Mouse (Mus musculus) duodenum, adult 2 months (tissue): ENCODE results near the gene B3gnt9. TPM values are rescaled to one million over a fixed set of nuclear protein-coding genes. Genes with fewer than 3 reads are reported as not detected.

Source experiments
- polyA plus RNA-seq: library from polyadenylated mRNA; depleted of rRNA; stranded (reverse); fragments of >200 nt; gene quantifications from 2 replicates; pipeline ENCODE4 v1.2.3, GENCODE M21; 2012; ENCODE audit warnings: low replicate concordance; rRNA removed

B3gnt9 gene
- 9.6 and 16.2 TPM in 2 replicates for polyA plus RNA-seq

DNA sequence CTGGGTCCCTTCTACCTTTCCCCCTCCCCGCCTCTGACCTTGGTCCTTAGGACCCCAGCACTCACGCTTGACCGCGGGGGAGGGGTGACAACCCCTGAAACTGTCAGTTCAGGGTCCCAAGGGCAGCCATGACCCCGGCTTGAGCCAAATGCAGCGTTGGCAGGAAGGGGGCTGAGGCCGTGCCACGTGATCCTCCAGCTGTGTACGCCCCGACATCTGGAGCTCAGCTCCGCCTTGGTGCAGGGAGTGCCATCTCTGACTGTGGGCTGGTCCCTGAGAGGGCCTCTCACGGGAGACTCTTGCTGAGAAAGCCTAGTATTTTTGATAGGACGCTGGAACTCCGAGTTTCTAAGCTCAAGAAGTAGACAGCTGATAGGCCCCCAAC is at the start of gene B3gnt9:
B3gnt9 (minus strand) TSS at position 188 of the 385 bp plus-strand sequence.

DNA sequence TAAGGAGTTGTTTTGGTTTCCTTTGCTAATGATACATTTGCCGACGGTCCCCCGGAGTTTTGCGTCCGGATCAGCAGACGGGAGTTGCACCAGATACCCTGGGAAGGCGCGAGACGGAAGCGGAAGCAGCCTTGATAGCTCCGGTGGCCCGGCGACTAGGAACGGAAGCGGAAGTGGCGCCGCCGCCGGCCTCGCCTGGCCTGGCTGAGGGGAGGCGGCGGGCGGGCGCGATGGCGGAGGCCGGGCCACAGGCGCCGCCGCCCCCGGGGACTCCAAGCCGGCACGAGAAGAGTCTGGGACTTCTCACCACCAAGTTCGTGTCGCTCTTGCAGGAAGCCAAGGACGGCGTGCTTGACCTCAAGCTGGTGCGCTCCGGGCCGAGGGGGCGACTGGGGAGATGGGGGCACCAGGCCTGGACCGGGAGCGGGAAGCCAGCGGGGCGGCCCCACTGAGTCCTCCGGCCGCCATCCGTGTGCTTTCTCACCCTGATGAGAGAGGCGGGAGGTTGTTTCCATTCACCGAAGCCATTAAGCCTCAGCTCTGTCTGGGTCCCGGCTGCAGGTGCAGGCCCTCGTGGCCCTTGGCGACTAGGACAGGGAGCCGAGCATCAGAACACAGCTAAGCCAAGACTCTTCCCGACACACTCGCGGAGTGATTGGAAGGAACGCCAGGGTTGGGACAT is 42.7 kb upstream of the B3gnt9 start, which contains the start of gene E2f4:
E2f4 (plus strand) TSS at position 153 of the 682 bp plus-strand sequence.

DNA sequence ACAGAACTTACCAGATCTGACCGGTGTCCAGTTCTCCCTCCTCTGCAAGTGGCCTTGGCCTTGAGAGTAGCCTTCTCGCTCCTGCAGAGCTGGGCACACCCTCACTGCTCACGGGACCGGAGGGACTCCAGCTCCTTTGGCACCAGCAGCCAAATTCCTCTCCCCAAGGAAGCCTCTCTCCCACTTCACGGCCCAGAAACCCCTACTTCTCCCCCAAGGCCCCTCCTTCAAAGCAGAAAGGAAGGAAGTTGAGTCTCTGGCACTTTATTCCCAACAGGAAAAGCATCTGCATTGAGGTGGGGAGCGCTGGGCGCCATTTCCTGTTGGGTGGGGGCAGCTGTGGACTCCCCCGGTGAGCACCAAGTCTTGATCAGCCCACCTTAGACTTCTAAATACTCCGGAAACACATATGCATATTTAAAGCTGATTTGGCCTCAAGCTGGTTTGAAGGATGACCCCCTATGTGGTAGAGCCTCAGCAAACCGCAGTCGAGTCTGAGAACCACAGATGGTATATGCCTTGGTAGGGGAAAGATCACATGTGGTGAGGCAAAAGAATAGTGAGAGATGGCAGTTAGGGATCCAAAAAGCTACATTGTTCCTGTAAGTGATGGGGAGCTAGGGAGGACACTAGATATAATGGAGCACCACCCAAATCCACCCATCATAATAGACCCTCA is 41.1 kb upstream of the B3gnt9 start, which contains the start of gene Exoc3l:
Exoc3l (minus strand) TSS at position 207 of the 679 bp plus-strand sequence.

DNA sequence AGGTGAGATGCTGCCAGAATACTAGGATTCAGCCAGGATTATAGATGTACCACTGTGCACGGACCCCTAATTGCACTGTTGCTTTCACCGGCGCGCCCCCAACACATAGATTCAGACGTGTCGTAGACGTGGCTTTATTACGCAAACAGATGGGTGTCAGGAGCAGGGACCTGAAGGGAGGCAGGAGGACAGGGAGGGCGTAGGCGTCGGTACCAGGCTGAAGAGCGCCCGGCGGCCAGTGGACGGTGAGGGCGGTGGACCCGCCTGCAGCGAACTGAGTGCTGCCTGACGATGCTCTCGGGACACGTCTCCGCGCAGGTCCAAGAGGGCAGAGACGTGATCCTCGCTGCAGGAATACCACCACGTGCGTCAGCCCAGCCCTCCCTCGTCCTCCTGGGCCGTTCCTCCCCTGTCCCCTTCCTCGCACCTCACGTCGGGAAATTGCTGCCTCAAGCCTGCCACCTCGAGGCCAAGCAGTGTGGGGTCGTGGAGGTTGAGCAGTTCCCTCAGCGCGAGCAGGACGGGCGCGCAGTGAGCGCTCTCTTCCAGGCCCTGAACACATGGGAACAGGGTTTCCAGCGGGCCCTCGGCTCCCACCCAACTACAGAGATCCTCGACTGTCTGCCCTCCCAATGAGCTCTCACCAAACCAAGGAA is 35.0 kb upstream of the B3gnt9 start, which contains the start of gene 4931428F04Rik:
4931428F04Rik (minus strand) TSS at position 60 of the 656 bp plus-strand sequence.

DNA sequence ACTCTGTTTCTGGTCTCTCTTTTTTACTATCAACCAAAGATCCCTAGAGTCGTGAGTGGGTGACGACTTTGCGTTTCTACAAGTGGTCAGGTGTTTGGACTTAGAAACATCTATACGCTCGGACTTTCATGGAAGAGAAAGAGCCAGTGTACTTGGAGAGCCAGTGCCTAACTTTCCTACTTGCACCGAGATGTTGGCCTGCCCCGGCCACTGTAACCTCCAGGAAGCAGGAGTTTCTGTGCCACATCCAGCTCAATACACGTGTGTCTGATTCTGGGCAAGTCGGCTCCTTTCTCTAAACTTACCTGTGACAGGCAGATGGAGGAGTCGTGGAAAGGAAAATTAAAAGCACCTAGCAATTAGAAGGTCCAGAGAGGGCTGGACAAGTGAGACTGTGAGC is 20.9 kb upstream of the B3gnt9 start, which contains the start of gene Nol3:
Nol3 (plus strand) TSS at position 301 of the 400 bp plus-strand sequence.

DNA sequence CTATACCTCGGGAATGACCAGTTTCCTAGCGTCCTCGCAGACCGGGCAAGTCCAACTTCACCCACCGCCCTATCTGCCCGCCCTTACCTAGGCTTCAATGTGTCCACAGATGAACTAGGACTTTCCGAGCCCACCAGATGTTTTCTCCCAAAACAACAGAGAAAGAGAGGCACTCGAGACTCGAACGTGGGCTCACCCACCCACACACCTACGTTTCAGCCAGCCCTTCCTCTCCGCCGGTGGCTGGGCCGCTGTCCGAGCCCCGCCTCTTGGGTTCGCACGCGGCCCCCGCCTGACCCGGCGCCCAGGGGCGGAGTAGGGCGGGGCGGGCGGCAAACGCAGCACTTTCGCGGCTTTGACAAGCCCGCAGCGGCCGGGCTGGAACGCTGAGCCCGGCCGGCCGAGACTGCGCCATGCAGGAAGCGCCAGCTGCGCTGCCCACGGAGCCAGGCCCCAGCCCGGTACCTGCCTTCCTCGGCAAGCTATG is 14.6 kb upstream of the B3gnt9 start, which contains the start of gene Hsf4:
Hsf4 (plus strand) TSS at position 341 of the 487 bp plus-strand sequence.

DNA sequence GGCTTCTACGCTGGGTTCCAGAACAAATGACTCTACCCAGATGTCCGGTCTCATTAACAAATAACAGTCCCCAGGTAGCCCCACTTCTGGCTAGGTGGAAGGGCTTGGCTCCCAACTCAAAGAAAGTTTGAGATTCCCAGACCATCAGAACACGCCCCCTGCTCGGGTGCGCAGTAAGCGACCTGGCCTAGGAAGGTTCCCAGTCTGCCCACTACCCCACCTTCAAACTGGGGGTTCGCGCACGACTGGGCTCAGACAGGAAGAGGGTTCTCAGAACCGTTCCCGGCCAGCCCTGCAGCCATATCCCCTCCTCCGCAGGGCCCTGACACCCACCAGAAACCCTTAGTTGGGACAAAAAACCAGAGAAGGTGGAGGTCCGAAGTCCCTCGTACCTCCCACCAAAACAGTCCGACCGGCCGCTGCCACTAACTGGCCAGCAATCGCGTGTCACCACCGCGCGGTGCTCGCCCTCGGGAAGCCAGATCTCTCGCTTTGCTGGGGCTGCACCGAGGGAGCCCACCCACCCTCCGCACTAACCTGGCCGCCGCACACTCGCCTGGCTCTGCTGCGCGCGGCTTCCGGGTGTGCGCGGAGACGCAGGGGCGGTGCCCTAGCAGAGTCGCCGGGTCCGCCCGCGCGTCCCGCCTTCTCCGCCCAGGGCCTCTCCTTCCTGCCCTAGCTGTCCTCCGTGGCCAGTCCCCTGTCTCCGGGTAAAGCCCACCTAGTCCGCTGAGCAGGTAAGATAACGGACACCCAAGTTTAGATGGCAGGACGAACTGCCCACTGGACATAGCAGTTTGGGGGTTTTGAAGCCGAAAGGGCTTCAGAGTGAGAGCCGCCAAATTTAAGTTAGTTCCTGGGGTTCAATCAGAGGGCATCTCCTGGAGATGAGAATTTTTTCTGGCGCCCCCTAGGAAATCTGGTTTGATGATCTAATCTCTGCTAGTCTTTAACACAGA is 9.3 kb upstream of the B3gnt9 start, which contains the start of the genes Tradd and Fbxl8:
Tradd (minus strand) TSS at position 586 of the 959 bp plus-strand sequence.
Fbxl8 (plus strand) TSS at position 625 of the 959 bp plus-strand sequence.

DNA sequence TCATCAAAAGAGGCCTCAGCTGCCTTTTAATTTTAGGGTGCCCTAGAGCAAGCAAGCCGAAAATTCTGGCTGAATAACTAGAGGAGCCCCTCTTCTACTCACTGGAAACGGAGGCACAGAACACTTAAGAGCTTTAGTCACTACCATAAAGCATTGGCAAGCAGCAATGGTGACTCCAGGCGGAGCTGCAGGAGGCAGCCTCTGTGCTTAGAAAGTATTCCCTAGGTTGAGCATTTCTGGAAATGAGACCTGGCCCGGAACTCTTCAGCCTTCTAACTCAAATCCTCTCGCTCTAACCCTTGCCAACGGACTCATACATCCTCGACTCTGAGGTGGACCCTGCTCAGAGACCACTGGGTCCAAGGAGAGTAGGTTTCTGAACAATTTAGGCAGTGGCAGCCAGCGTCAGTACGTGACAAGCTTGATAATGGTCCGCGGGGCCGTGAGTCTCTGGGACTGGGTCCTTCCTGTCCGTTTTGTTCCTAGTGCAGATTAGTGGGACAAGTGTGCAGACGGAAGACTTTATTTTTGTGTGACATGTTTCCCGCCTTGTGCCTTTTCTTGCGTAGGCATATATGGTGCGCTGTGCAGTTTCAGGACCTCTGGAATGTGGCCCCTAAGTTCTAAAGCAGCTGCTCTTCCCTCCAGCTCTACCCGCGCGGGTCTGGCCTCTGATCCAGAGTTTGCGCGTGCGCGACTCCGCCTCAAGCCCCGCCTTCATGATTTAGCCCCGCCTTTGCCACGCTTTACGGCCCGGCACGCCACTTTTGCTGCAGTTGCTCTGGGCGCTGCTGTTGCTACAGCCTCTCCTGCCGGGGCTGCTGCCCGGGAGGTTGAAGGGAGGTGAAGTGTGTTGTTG is 30.3 kb downstream of the B3gnt9 start, which contains the start of gene D230025D16Rik:
D230025D16Rik (plus strand) TSS at position 733 of the 859 bp plus-strand sequence.

Other genes starting within 250 kb of the B3gnt9 start
- 0.59 and 1.7 TPM in 2 replicates for gene Ces3a, start 206.6 kb downstream of the B3gnt9 start, polyA plus RNA-seq
- 0.22 TPM in 1 of 2 replicates, not detected in the other for gene Ces3b, start 171.4 kb downstream of the B3gnt9 start, polyA plus RNA-seq
- gene Ces4a, start 123.4 kb downstream of the B3gnt9 start, polyA plus RNA-seq = not detected in 2 replicates
- gene Cbfb, start 84.5 kb downstream of the B3gnt9 start, polyA plus RNA-seq = 2.2 and 2.7 TPM in 2 replicates
- 8.2 and 10.4 TPM in 2 replicates for gene D230025D16Rik, start 30.0 kb downstream of the B3gnt9 start, polyA plus RNA-seq
- gene Tradd, start 9.5 kb upstream of the B3gnt9 start, polyA plus RNA-seq = 62.3 and 127 TPM in 2 replicates
- 13.1 and 36.2 TPM in 2 replicates for gene Fbxl8, start 9.5 kb upstream of the B3gnt9 start, polyA plus RNA-seq
- gene Hsf4, start 14.6 kb upstream of the B3gnt9 start, polyA plus RNA-seq = 1.0 and 1.4 TPM in 2 replicates
- gene Nol3, start 21.0 kb upstream of the B3gnt9 start, polyA plus RNA-seq = 0.64 and 0.90 TPM in 2 replicates
- gene 4931428F04Rik, start 34.7 kb upstream of the B3gnt9 start, polyA plus RNA-seq = 0.97 and 2.4 TPM in 2 replicates
- gene Exoc3l, start 40.9 kb upstream of the B3gnt9 start, polyA plus RNA-seq = 3.0 and 3.4 TPM in 2 replicates
- 107 and 138 TPM in 2 replicates for gene E2f4, start 42.5 kb upstream of the B3gnt9 start, polyA plus RNA-seq
- gene Elmo3, start 50.4 kb upstream of the B3gnt9 start, polyA plus RNA-seq = 58.7 and 87.7 TPM in 2 replicates
- 6.5 and 8.6 TPM in 2 replicates for gene Lrrc29, start 71.1 kb upstream of the B3gnt9 start, polyA plus RNA-seq
- 120 and 146 TPM in 2 replicates for gene Tmem208, start 71.2 kb upstream of the B3gnt9 start, polyA plus RNA-seq
- gene Fhod1, start 92.8 kb upstream of the B3gnt9 start, polyA plus RNA-seq = 18.1 and 20.1 TPM in 2 replicates
- 3.2 and 4.5 TPM in 2 replicates for gene Slc9a5, start 93.7 kb upstream of the B3gnt9 start, polyA plus RNA-seq
- gene Plekhg4, start 118.1 kb upstream of the B3gnt9 start, polyA plus RNA-seq = 0.33 and 0.41 TPM in 2 replicates
- 0.06 TPM in 1 of 2 replicates, not detected in the other for gene Kctd19, start 158.3 kb upstream of the B3gnt9 start, polyA plus RNA-seq
- 0.22 TPM in 1 of 2 replicates, not detected in the other for gene Lrrc36, start 158.4 kb upstream of the B3gnt9 start, polyA plus RNA-seq
- gene Tppp3, start 216.4 kb upstream of the B3gnt9 start, polyA plus RNA-seq = 53.0 and 57.7 TPM in 2 replicates
- gene Zdhhc1, start 241.7 kb upstream of the B3gnt9 start, polyA plus RNA-seq = 17.9 and 29.4 TPM in 2 replicates